Mouse (Mus musculus): ENCODE data around the gene Fgd3.
A peak's percentile ranks its signal among the peaks of the same experiment; 100 is the strongest.

Fgd3 gene

GRCm38 (mm10) chr13:49306771-49307310 lies 13.3 kb downstream of the Fgd3 start:
- DNase-seq (ENCODE audit: low read depth, low spot score): peak; percentile 40

DNA sequence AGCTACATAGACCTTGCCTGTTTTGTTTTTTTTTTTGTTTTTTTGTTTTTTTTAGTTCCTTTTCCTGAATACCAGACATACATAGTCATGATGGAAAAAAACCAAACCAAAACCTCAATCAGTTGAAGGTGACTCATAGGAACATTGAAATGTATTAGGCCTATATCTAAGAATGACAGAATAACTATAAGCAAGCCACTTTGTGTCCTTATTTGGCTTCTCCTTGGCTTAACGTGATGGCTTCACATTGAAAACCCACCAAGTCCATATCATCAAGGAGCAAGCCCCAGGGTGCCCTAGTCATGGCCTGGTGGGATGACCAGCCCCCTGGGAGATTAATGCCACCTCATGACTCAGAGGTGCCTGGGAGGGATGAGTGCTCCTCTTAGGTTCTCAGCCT lies 19.3 kb downstream of the Fgd3 start:
- DNase-seq (ENCODE audit: low read depth, low spot score): no peak

DNA sequence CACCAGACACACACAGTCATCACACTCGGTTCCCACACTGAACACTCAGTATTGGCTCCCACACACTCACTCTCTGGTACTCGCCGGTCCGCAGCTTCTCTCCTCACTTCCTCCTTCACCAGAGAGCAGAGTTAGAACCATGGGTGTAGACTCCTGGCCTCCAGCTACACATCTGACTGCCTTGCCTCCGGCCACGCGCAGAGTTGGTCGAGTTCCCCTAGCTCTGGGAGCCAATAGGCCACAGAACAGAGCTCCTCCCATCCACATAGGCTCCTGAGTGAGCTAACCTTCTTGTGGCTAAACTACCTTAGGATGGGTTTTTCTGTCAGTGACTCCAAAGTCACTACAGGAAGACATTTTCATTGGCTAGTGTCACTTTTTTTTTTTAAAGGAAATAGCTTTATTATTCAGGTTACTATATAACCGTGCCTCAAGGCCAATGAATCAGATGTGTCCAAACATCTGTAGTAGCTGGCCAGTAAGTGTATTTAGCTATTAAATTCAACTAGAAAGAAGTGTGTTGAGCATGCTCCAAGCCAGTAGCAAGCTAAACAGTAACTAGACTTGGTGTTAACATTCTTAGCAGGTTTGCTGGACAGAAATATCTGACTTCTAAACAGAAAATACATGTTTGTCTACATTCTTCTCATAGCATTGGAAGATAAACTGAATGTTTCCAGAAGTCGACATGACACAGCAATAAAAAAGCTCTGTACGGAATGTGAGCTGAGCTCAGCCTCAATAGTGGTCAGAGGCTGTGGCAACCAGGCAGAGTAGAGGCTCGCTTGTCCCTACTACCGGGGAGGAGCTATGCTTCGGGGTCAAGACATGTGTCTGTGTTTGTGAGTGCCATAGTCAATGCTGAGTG lies 21.4 kb downstream of the Fgd3 start:
- DNase-seq (ENCODE audit: low read depth, low spot score): no peak

DNA sequence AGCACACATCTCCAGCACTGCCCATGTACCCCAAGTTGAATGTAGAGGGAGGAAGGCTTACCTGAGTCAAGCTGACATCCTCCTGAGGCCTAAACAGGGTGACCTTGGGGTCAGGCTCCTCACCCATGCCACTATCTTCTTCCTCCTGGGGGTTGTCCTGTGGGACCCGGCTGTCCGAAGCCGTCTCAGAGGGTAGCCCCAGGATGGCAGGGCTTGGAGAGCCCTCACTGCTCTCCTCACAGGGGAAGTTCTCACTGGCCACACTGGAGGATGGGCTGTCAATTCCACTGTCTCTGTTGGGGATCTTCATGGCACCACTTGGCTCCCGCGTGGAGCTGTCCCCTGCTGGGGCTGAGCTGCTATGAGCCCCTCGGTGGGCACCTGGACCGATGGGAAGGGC lies 23.8 kb downstream of the Fgd3 start:
- no peak for DNase-seq (ENCODE audit: low read depth, low spot score)

- DNase-seq (ENCODE audit: low read depth, low spot score): no peak
These were observed 26.0 kb downstream of the Fgd3 start for GRCm38 (mm10) chr13:49294108-49294507.

DNA sequence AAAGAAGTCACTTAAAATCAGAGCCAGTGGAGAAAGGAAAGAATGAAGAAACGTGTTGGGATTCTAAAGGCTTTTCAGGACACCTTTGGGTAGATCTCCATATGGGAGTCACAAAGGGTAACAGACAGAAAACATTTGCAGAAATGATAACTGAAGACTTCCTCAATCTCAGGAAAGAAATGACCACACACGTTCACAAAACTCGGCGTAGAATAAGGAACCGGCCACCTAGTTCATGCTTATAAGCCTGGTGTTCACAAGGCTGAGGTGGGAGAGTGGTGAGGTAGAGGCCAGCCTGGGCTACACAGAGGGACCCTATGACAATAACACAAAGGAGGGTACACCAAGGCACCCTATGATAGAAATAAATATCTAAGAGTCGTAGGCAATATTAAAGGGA lies 28.2 kb downstream of the Fgd3 start:
- DNase-seq (ENCODE audit: low read depth, low spot score): no peak

GRCm38 (mm10) chr13:49291398-49291797 lies 28.7 kb downstream of the Fgd3 start:
- no peak for DNase-seq (ENCODE audit: low read depth, low spot score)

GRCm38 (mm10) chr13:49287224-49287623 lies 32.9 kb downstream of the Fgd3 start:
- no peak for DNase-seq (ENCODE audit: low read depth, low spot score)

DNA sequence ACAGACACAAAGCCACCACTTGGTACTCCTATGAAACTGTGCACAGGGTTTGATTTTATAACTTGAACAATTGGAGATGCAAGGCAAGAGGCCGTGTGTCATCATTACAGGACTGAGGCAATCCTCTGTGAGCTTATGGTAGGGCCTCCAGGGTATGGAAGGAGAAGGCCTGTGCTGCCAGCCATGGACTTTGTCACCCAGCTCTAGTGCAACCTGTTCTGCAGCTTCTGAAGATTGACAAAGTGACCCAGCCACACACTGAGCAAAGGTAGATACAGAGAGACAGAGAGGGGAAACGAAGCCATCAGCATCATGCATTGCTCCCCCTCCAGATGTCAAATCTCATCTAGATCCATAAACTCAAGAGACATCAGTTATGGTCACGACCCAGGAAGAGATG lies 33.4 kb downstream of the Fgd3 start:
- no peak for DNase-seq (ENCODE audit: low read depth, low spot score)

DNA sequence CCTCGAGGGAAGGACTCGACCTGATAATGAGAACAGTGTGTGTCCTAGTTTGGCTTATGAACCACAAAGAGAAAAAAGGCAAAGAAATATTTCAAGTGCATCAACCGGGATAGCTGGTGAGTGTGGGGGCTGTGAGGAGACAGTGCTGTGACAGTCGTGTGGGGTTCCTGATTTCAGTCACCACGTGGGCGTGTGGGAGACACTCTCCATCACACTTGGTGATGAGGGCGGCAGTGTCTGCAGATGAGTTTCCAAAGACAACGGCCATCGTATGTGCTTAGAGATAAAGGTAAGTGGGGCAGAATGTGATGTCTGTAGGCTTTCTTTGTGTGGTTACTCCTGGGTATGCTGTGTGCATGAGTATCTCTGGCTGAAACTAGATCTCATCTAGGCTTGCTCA lies 36.4 kb downstream of the Fgd3 start:
- DNase-seq (ENCODE audit: low read depth, low spot score): peak; percentile 29

DNA sequence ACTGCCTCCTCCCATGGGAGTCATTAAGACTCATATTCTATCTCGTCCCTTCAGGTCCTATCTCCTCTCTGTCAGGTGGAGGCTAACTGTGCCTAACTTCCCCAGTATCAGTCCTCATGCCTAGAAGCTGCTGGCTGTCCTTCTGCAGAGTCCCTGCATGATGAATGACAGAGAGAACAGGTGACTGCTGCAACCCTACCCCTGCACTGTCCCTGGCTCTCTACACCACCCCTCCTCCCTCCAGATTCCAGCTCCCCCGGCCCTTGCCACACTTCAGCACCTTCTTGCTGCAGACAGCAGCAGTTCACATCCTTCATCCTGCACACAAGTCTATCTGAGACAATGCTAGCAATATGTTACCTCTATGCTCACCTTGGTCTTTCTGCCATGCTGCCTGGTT lies 37.9 kb downstream of the Fgd3 start:
- no peak for DNase-seq (ENCODE audit: low read depth, low spot score)

DNA sequence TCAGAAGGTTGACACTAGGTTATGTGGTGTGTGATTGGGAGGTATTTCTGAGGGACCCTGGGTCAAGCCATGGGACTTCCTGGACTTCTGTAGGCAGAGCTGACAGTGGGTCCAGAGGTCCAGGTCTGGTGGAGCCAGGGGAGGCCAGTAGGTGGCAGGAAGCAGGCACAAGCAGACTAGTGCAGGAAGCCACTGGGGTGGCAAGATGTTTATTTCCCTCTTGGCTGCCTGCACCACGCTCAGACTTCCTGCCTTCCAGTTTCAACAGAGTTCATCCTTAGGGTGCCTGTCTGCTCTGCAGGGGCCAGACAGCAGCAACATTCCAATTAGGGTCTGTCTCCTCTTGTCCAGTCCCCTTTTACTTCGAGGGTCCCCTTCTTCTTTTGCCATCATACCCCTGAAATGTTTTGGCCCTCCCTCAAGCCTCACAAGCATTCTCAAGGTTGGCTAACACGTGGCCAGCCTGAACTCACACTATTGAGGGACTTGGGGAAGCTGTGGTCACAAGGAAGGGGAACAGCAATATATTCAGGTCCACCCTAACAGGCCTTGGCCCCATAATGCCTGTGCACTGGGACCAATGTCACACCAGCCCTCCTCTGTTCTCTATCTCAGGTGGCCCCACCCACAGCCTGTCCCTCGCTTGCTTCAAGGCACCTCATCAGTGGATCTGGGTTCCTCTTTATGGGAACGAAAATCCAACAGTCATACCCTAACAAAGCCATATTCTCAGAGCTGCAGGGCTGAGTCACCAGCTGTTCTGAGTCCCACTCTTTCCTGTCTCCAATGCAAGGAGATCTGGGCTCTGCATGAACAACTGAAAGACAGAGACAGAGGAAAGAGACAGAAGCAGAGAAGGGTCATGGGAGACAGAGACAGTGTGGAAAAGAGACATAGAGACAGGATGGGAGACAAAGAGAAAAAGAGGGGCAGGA lies 48.0 kb downstream of the Fgd3 start:
- DNase-seq (ENCODE audit: low read depth, low spot score): peak; percentile 27

- DNase-seq (ENCODE audit: low read depth, low spot score): no peak
These were observed 49.6 kb downstream of the Fgd3 start for GRCm38 (mm10) chr13:49270500-49270899.

- DNase-seq (ENCODE audit: low read depth, low spot score): no peak
These were observed 52.5 kb downstream of the Fgd3 start for GRCm38 (mm10) chr13:49267645-49268044.

GRCm38 (mm10) chr13:49260036-49260722 lies 59.9 kb downstream of the Fgd3 start:
- no peak for DNase-seq (ENCODE audit: low read depth, low spot score)

DNA sequence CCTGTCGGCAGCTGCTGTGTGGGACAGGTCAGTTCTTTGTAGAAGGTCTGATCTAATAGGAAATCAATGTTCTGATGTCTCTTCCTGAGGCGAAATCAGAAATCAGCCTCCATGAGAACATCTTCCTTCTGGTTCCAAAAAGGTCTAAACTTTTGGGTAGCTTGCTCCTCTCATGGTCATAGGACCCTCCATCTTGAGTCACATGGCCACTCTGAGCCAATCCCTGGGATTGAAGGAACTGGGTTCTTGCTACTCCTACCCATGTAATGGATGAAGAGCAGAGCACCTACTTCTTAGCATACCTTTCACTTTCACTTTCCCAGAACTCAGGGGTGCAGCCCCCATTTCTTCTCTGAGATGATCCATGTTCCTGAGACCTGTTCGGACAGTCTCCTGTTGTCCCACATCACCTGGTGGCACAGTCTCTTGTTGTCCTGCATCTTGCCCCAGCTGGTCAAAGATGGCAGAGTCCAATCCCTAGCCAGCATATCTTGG lies 62.2 kb downstream of the Fgd3 start:
- DNase-seq (ENCODE audit: low read depth, low spot score): no peak

GRCm38 (mm10) chr13:49252746-49253145 lies 67.4 kb downstream of the Fgd3 start:
- DNase-seq (ENCODE audit: low read depth, low spot score): peak; percentile 60

DNA sequence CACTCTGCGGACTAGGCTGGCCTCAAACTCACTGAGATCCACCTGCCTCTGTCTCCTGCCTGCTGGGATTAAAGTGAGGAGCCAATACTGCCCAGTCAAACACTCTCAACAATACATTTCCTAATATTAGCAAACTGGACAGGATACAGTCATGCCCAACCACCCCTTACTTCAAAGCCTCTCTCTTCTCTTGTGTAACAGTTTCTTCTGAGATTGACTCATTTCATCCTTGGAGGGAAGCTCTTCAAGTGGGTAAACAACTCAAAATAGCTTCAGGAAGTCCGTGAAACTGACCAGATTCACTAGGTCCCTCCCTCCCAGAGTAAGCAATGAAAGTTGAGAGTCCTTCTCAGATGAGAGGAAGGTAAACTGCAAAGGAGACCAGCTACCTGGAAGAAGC lies 68.0 kb downstream of the Fgd3 start:
- DNase-seq (ENCODE audit: low read depth, low spot score): no peak

- DNase-seq (ENCODE audit: low read depth, low spot score): no peak
These were observed 69.2 kb downstream of the Fgd3 start for GRCm38 (mm10) chr13:49250716-49251517.

DNA sequence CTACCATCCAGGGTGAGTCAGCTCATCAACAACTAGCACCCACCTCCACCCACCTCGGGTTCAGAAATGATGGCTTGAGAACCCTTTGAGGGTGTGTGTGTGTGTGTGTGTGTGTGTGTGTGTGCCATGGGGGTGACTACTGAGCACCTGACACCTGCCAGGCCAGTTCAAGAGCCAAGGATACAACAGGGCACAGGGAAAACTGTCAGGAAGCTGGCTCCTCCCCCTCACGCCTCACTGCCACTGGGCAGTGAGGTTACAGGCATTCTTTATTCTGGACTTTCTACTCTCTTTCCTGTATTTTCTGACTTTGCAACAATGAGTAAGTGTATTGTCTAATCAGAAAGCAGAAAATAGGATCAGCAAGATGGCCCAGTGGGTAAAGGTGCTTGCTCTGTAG lies 70.5 kb downstream of the Fgd3 start:
- DNase-seq (ENCODE audit: low read depth, low spot score): no peak

DNA sequence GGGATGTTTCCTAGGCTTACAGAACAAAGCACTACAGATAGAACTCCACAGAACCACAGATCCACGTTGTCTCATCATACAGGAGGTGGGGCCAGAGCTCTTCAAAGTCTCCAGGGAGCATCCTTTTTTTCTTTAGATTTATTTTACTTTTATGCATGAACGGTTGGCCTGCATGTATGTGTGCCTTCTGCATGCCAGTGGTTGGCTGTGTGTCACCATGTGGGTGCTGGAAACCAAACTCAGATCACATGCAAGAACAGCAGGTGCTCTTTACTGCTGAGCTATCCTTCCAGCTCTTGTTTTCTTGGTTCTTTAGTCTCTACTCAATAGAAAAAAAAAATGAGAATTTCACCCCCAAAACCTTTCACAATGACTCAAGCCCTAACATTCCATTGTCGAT lies 71.2 kb downstream of the Fgd3 start:
- DNase-seq (ENCODE audit: low read depth, low spot score): no peak

All from telencephalon, adult 2 months (tissue).